Mouse (Mus musculus): ENCODE results near the gene Ergic1.

DNA sequence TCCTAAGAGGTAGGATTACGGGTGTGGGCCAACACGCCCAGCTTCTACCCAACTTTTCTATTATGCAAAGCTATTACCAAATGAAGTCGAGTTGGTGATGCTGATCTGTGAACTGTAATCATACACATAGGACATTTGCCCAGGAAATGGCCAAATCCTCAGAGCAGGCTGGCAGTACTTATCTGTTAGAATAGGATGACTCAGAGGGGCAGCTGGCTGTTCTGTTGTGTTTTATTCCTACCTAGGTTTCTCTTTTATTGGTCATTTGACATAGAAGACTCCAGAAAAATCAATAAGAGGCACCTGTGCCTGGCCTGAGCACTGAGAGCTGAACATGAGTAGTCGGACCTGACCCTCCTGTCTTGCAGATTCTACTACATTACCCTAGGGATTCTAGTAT is 141.3 kb downstream of the Ergic1 start:
- TF ChIP-seq CTCF (IDR thresholded peaks at IDR 0.05) = no peak
- TF ChIP-seq EP300 (IDR thresholded peaks at IDR 0.05; ENCODE audit: insufficient read depth, low read depth, low read length) = no peak

Measured in heart, adult 2 months (tissue).